Comparison of ENCODE assay signal across 13 mouse cellular contexts in genomic region chr12:73937353-73937752, GRCm38 (mm10). TPM values are rescaled to one million over a fixed set of nuclear protein-coding genes. Genes with fewer than 3 reads are reported as not detected.
DNase-seq lines count a peak whose midpoint lies in the region; ATAC-seq lines count a peak whose summit lies in the region.
"Had no signal": no experiment of that assay in that cellular context is flagged by ENCODE, and none has a peak within 500 bp of the region (broad histone marks: within the 10 kb centered on the region; RNA-seq: fewer than 3 reads in every experiment).

Gene Gm49321, plus strand, starts transcription at chr12:73937653.

- WGBS in embryonic facial prominence, embryonic 13.5 days = 93% methylated on average over 1 of the region's 1 CpGs
- WGBS in hindbrain, embryonic 12.5 days = 90% methylated on average over 1 of the region's 1 CpGs
- 100% methylated on average over 1 of the region's 1 CpGs for WGBS in midbrain, embryonic 12.5 days

- H3K36me3 ChIP-seq in embryonic facial prominence, embryonic 13.5 days = peaks cover 77% of the 10 kb centered on the region
- peaks cover 65% of the 10 kb centered on the region for H3K36me3 ChIP-seq in hindbrain, embryonic 12.5 days
- H3K36me3 ChIP-seq in midbrain, embryonic 12.5 days = peaks cover 76% of the 10 kb centered on the region

- no peaks in the 10 kb centered on the region for H3K4me1 ChIP-seq in embryonic facial prominence, embryonic 13.5 days
- no peaks in the 10 kb centered on the region for H3K4me1 ChIP-seq in hindbrain, embryonic 12.5 days
- no peaks in the 10 kb centered on the region for H3K4me1 ChIP-seq in midbrain, embryonic 12.5 days

- no peaks in the 10 kb centered on the region for H3K9me3 ChIP-seq in embryonic facial prominence, embryonic 13.5 days
- H3K9me3 ChIP-seq in hindbrain, embryonic 12.5 days (replicated peaks) = no peaks in the 10 kb centered on the region
- H3K9me3 ChIP-seq in midbrain, embryonic 12.5 days = no peaks in the 10 kb centered on the region
- H3K9me3 ChIP-seq: heart, embryonic 13.5 days had no signal

- ATAC-seq in embryonic facial prominence, embryonic 13.5 days (ENCODE audit: insufficient number of reproducible peaks, insufficient read depth, low FRiP score, low TSS enrichment, low read depth) = no peak
- no peak for ATAC-seq in hindbrain, embryonic 12.5 days (ENCODE audit: low FRiP score)
- ATAC-seq in midbrain, embryonic 12.5 days (ENCODE audit: low FRiP score, low read depth) = no peak

- no peak within 1 kb of the TSS for H3K9ac ChIP-seq in embryonic facial prominence, embryonic 13.5 days
- H3K9ac ChIP-seq in hindbrain, embryonic 12.5 days = no peak within 1 kb of the TSS
- no peak within 1 kb of the TSS for H3K9ac ChIP-seq in midbrain, embryonic 12.5 days (replicated peaks)
- H3K9ac ChIP-seq: heart, embryonic 13.5 days had no signal

- DNase-seq in layer of hippocampus, adult 8-10 months (ENCODE audit: low spot score in 2 of 2) = no peak
- DNase-seq in layer of hippocampus, adult 11-12 months (ENCODE audit: low spot score) = no peak
- no peak for DNase-seq in urinary bladder, postnatal 14 days (ENCODE audit: low spot score)
- no peak for DNase-seq in lung, postnatal 10 days
- no peak for DNase-seq in right cerebral cortex, postnatal 36 days (ENCODE audit: low spot score in 2 of 2)
- DNase-seq: cerebellum, adult 9-10 months; right cerebral cortex, postnatal 14 days; thymus, postnatal 4 days had no signal

- H3K4me2 ChIP-seq in embryonic facial prominence, embryonic 13.5 days = no peak within 1 kb of the TSS
- no peak within 1 kb of the TSS for H3K4me2 ChIP-seq in hindbrain, embryonic 12.5 days (replicated peaks)
- H3K4me2 ChIP-seq in midbrain, embryonic 12.5 days (replicated peaks) = no peak within 1 kb of the TSS
- H3K4me2 ChIP-seq: heart, embryonic 13.5 days had no signal

- no peaks in the 10 kb centered on the region for H3K27me3 ChIP-seq in embryonic facial prominence, embryonic 13.5 days
- H3K27me3 ChIP-seq in hindbrain, embryonic 12.5 days = no peaks in the 10 kb centered on the region
- no peaks in the 10 kb centered on the region for H3K27me3 ChIP-seq in midbrain, embryonic 12.5 days
- H3K27me3 ChIP-seq: heart, embryonic 13.5 days had no signal

- H3K4me3 ChIP-seq in embryonic facial prominence, embryonic 13.5 days = no peak within 1 kb of the TSS
- H3K4me3 ChIP-seq in hindbrain, embryonic 12.5 days = no peak within 1 kb of the TSS
- H3K4me3 ChIP-seq in midbrain, embryonic 12.5 days = no peak within 1 kb of the TSS
- H3K4me3 ChIP-seq: heart, embryonic 13.5 days had no signal

- H3K27ac ChIP-seq in embryonic facial prominence, embryonic 13.5 days = no peak within 1 kb of the TSS
- H3K27ac ChIP-seq in hindbrain, embryonic 12.5 days = no peak within 1 kb of the TSS
- H3K27ac ChIP-seq in midbrain, embryonic 12.5 days (replicated peaks) = no peak within 1 kb of the TSS
- H3K27ac ChIP-seq: heart, embryonic 13.5 days had no signal

RNA-seq across cellular contexts. Expression of gene Gm49321, which starts in this region (rescaled TPM):
- total RNA-seq in layer of hippocampus, adult 8-10 months (2022) = 10 to 100 TPM in 3 of 4 experiments, 1 to 10 TPM in 1; 9.9 to 19.8 (median 12.8) TPM
- 14.3 and 17.3 TPM in 2 replicates for polyA plus RNA-seq in embryonic facial prominence, embryonic 13.5 days (2015; fragmentation: Nextera tagmentation; extraction: Ambion mirVana)
- 15.2 and 15.8 TPM in 2 replicates for polyA plus RNA-seq in hindbrain, embryonic 12.5 days (2016; fragmentation: Nextera tagmentation; extraction: Ambion mirVana)
- 18.3 and 18.5 TPM in 2 replicates for polyA plus RNA-seq in midbrain, embryonic 12.5 days (2016; fragmentation: Nextera tagmentation; extraction: Ambion mirVana)
- total RNA-seq: liver, adult 2 months had no signal
- polyA plus RNA-seq: liver, adult 2 months had no signal
